Mouse (Mus musculus) neural tube, embryonic 12.5 days (tissue): Measurements from ENCODE around the gene Epn1. TPM values are rescaled to one million over a fixed set of nuclear protein-coding genes. Genes with fewer than 3 reads are reported as not detected.

Experiments used
- ATAC-seq: fragments of 200-750 bp; cut with Nextera tagmentation; 2 replicates; pipeline ENCODE4 v1.8.0; 2017; ENCODE audit warnings: low read depth, mild to moderate bottlenecking, moderate TSS enrichment, moderate library complexity; ENCODE audit not compliant: low FRiP score
- H3K27ac ChIP-seq: fragments of 300-500 bp; sonication (generic); 2 replicates; pipeline ENCODE4 v1.5.1; 2016
- H3K27me3 ChIP-seq: fragments of 300-500 bp; sonication (generic); replicated peaks from 2 replicates; pipeline ENCODE4 v1.6.1; 2016; ENCODE audit warnings: mild to moderate bottlenecking
- H3K36me3 ChIP-seq: fragments of 300-500 bp; sonication (generic); 2 replicates; pipeline ENCODE4 v1.6.1; 2016; ENCODE audit warnings: mild to moderate bottlenecking
- H3K4me1 ChIP-seq: fragments of 300-500 bp; sonication (generic); 2 replicates; pipeline ENCODE4 v1.6.1; 2016
- H3K4me2 ChIP-seq: fragments of 300-500 bp; sonication (generic); replicated peaks from 2 replicates; pipeline ENCODE4 v1.6.1; 2016; ENCODE audit warnings: mild to moderate bottlenecking
- H3K4me3 ChIP-seq: fragments of 300-500 bp; sonication (generic); 2 replicates; pipeline ENCODE4 v1.5.1; 2016
- H3K9ac ChIP-seq: fragments of 300-500 bp; sonication (generic); 2 replicates; pipeline ENCODE4 v1.6.1; 2016; ENCODE audit warnings: mild to moderate bottlenecking
- H3K9me3 ChIP-seq: fragments of 300-500 bp; sonication (generic); 2 replicates; pipeline ENCODE4 v1.6.1; 2016; ENCODE audit warnings: mild to moderate bottlenecking
- WGBS: fragments of 180-500 bp; shearing (Covaris S2); methylation state at CpG from one replicate; pipeline ENCODE4 v1.1.7; 2016; 5-methylcytosine and 5-hydroxymethylcytosine counted together
- microRNA-seq: library from miRNA; unstranded; fragments of <30 nt; microRNA quantifications from one replicate; pipeline ENCODE4, GENCODE M21; 2017
- polyA plus RNA-seq: library from polyadenylated mRNA; unstranded; fragments of >200 nt; fragmentation: Nextera tagmentation; extraction: Ambion mirVana; gene quantifications from 2 replicates; pipeline ENCODE4 v1.2.1, GENCODE M21; 2016

Epn1 gene
- polyA plus RNA-seq, 1 experiment from 2014 or later, result 80.5 TPM

GRCm38 (mm10) chr7:5102564-5102963 is 22.5 kb downstream of the Epn1 start:
- 87% methylated on average over 2 of the region's 2 CpGs for WGBS

GRCm38 (mm10) chr7:5108272-5108671 is 28.2 kb downstream of the Epn1 start:
- Histone ChIP-seq H3K9ac (no peak overlapping the region), H3K9me3 (0 out of 2 replicates have a peak, but pooled peaks cover 4% of the 10 kb centered on the region), H3K36me3 (no peaks in the 10 kb centered on the region), H3K4me3 (no peak overlapping the region), H3K4me1 (no peaks in the 10 kb centered on the region), H3K27me3 (no peaks in the 10 kb centered on the region), H3K4me2 (no peak overlapping the region), H3K27ac (no peak overlapping the region)
- no peak for ATAC-seq
- WGBS, result 82% methylated on average over 4 of the region's 4 CpGs

More at GRCm38 (mm10) chr7:5102564-5102963, 22.5 kb downstream of the Epn1 start:
- no peaks in the 10 kb centered on the region for H3K4me1 ChIP-seq
- H3K9me3 ChIP-seq, result no peaks in the 10 kb centered on the region
- ATAC-seq, result no peak
- no peak overlapping the region for H3K27ac ChIP-seq
- no peak overlapping the region for H3K4me3 ChIP-seq
- no peak overlapping the region for H3K4me2 ChIP-seq
- no peak overlapping the region for H3K9ac ChIP-seq
- no peaks in the 10 kb centered on the region for H3K27me3 ChIP-seq
- peaks cover 17% of the 10 kb centered on the region for H3K36me3 ChIP-seq

- no peak overlapping the region for H3K4me3 ChIP-seq
- no peak overlapping the region for H3K9ac ChIP-seq
- 87% methylated on average over 8 of the region's 8 CpGs for WGBS
- H3K9me3 ChIP-seq, result 0 out of 2 replicates have a peak, but pooled peaks cover 4% of the 10 kb centered on the region
- H3K4me2 ChIP-seq, result no peak overlapping the region
- H3K27me3 ChIP-seq, result no peaks in the 10 kb centered on the region
- H3K27ac ChIP-seq, result no peak overlapping the region
- no peak for ATAC-seq
- H3K4me1 ChIP-seq, result no peaks in the 10 kb centered on the region
- no peaks in the 10 kb centered on the region for H3K36me3 ChIP-seq
Observed at GRCm38 (mm10) chr7:5109301-5109700, 29.3 kb downstream of the Epn1 start.

- Histone ChIP-seq H3K27ac (no peak overlapping the region), H3K9me3 (0 out of 2 replicates have a peak, but pooled peaks cover 4% of the 10 kb centered on the region), H3K36me3 (no peaks in the 10 kb centered on the region), H3K4me3 (no peak overlapping the region), H3K27me3 (no peaks in the 10 kb centered on the region), H3K4me2 (no peak overlapping the region), H3K9ac (no peak overlapping the region), H3K4me1 (no peaks in the 10 kb centered on the region)
- ATAC-seq, result no peak
- WGBS, result 57% methylated on average over 3 of the region's 3 CpGs
Observed at GRCm38 (mm10) chr7:5112701-5113100, 32.7 kb downstream of the Epn1 start.

- Histone ChIP-seq H3K9me3 (no peaks in the 10 kb centered on the region), H3K27me3 (no peaks in the 10 kb centered on the region), H3K4me2 (no peak within 1 kb of the TSS), H3K27ac (no peak within 1 kb of the TSS), H3K9ac (no peak within 1 kb of the TSS), H3K36me3 (no peaks in the 10 kb centered on the region), H3K4me3 (no peak within 1 kb of the TSS), H3K4me1 (no peaks in the 10 kb centered on the region)
- 86% methylated on average over 3 of the region's 3 CpGs for WGBS
- no peak for ATAC-seq
Observed at GRCm38 (mm10) chr7:5116850-5117249, 36.8 kb downstream of the Epn1 start, which contains the start of gene Rfpl4. Gene Rfpl4, minus strand, starts transcription at chr7:5116950.

- no peak for ATAC-seq
- 89% methylated on average over 8 of the region's 8 CpGs for WGBS
Observed at GRCm38 (mm10) chr7:5125078-5125477, 45.0 kb downstream of the Epn1 start.

GRCm38 (mm10) chr7:5125549-5126406 is 45.7 kb downstream of the Epn1 start, which contains the start of gene Rasl2-9:
Gene Rasl2-9, minus strand, starts transcription at chr7:5125950.
- Histone ChIP-seq H3K9me3 (no peaks in the 10 kb centered on the region), H3K4me2 (peak within 1 kb of the TSS; percentile 59), H3K4me1 (no peaks in the 10 kb centered on the region), H3K36me3 (no peaks in the 10 kb centered on the region), H3K27ac (no peak within 1 kb of the TSS), H3K9ac (peak within 1 kb of the TSS; percentile 42; the same call in 1 of the 2 replicates), H3K4me3 (peak within 1 kb of the TSS; percentile 24), H3K27me3 (no peaks in the 10 kb centered on the region)
- 19% methylated on average over 42 of the region's 42 CpGs for WGBS
- peak; percentile 68 for ATAC-seq

More at GRCm38 (mm10) chr7:5125078-5125477, 45.0 kb downstream of the Epn1 start:
- Histone ChIP-seq H3K27ac (no peak overlapping the region), H3K9ac (no peak overlapping the region), H3K27me3 (no peaks in the 10 kb centered on the region), H3K4me2 (no peak overlapping the region), H3K4me3 (no peak overlapping the region), H3K9me3 (no peaks in the 10 kb centered on the region), H3K4me1 (no peaks in the 10 kb centered on the region), H3K36me3 (no peaks in the 10 kb centered on the region)

Small RNAs within 50 kb of the gene (microRNA-seq; reads per million reads assigned to microRNA genes)
- not detected for gene Gm26217

Other genes with a start within 250 kb of the Epn1 start
- 6.0 and 6.5 TPM in 2 replicates for gene Shisa7, start 235.5 kb upstream of the Epn1 start, polyA plus RNA-seq
- 4.8 and 5.4 TPM in 2 replicates for gene Isoc2b, start 210.0 kb upstream of the Epn1 start, polyA plus RNA-seq
- 0.91 and 0.93 TPM in 2 replicates for gene Isoc2a, start 203.1 kb upstream of the Epn1 start, polyA plus RNA-seq
- 0.29 TPM in 1 of 2 replicates, not detected in the other for gene Gm36210, start 173.7 kb upstream of the Epn1 start, polyA plus RNA-seq
- gene Zfp628, start 165.0 kb upstream of the Epn1 start, polyA plus RNA-seq, result 4.4 and 4.5 TPM in 2 replicates
- gene Nat14, start 158.2 kb upstream of the Epn1 start, polyA plus RNA-seq, result 13.0 and 13.7 TPM in 2 replicates
- 2.5 and 3.0 TPM in 2 replicates for gene Ssc5d, start 154.4 kb upstream of the Epn1 start, polyA plus RNA-seq
- gene Sbk2, start 115.8 kb upstream of the Epn1 start, polyA plus RNA-seq, result 0.13 TPM in 2 replicates
- 0.11 TPM in 2 replicates for gene Sbk3, start 109.1 kb upstream of the Epn1 start, polyA plus RNA-seq
- gene Zfp579, start 84.1 kb upstream of the Epn1 start, polyA plus RNA-seq, result 52.4 and 57.5 TPM in 2 replicates
- 8.2 and 8.7 TPM in 2 replicates for gene Zfp524, start 65.8 kb upstream of the Epn1 start, polyA plus RNA-seq
- gene Fiz1, start 65.5 kb upstream of the Epn1 start, polyA plus RNA-seq, result 62.0 and 63.3 TPM in 2 replicates
- gene Gm44973, start 64.7 kb upstream of the Epn1 start, polyA plus RNA-seq, result 0.26 TPM in 1 of 2 replicates, not detected in the other
- 6.6 and 6.9 TPM in 2 replicates for gene Zfp865, start 59.9 kb upstream of the Epn1 start, polyA plus RNA-seq
- gene Ccdc106, start 59.7 kb upstream of the Epn1 start, polyA plus RNA-seq, result 14.3 and 17.0 TPM in 2 replicates
- gene 4632433K11Rik, start 46.1 kb upstream of the Epn1 start, polyA plus RNA-seq, result not detected in 2 replicates
- gene Zfp784, start 41.8 kb upstream of the Epn1 start, polyA plus RNA-seq, result 4.2 and 5.9 TPM in 2 replicates
- 53.5 and 56.0 TPM in 2 replicates for gene Zfp580, start 28.7 kb upstream of the Epn1 start, polyA plus RNA-seq
- gene U2af2, start 18.1 kb upstream of the Epn1 start, polyA plus RNA-seq, result 147 and 163 TPM in 2 replicates
- 0.18 TPM in 1 of 2 replicates, not detected in the other for gene Rfpl4, start 36.7 kb downstream of the Epn1 start, polyA plus RNA-seq
- gene Rasl2-9, start 45.7 kb downstream of the Epn1 start, polyA plus RNA-seq, result 0.27 and 0.38 TPM in 2 replicates
- gene Vmn1r55, start 69.4 kb downstream of the Epn1 start, polyA plus RNA-seq, result 0.01 and 0.08 TPM in 2 replicates
- not detected in 2 replicates for gene Vmn1r56, start 116.5 kb downstream of the Epn1 start, polyA plus RNA-seq
- not detected in 2 replicates for gene Vmn1r57, start 138.3 kb downstream of the Epn1 start, polyA plus RNA-seq